Mouse (Mus musculus) fat pad, adult 2 months (tissue): ENCODE results near the gene Gm13696.
"Not testable (repeated sequence)": the region's sequence is repeated elsewhere in the genome, so short reads cannot be mapped to it uniquely, and the experiment has no call there.

Experiments used
- DNase-seq: peaks from one replicate; pipeline ENCODE4 v3.0.0-alpha.2; 2011; ENCODE audit warnings: low read depth, low spot score; ENCODE audit errors: extremely low read depth

Gene Gm13696

GRCm38 (mm10) chr2:83972823-83973222, at the start of gene Gm13696:
TSS of gene Gm13696 (plus strand) at chr2:83973123.
- not testable (repeated sequence) for DNase-seq

GRCm38 (mm10) chr2:83929478-83930088, 43.3 kb upstream of the Gm13696 start:
- no peak for DNase-seq

GRCm38 (mm10) chr2:83940931-83941361, 32.0 kb upstream of the Gm13696 start, which contains the start of gene Zswim2:
TSS of gene Zswim2 (minus strand) at chr2:83941228.
- DNase-seq, result no peak

DNA sequence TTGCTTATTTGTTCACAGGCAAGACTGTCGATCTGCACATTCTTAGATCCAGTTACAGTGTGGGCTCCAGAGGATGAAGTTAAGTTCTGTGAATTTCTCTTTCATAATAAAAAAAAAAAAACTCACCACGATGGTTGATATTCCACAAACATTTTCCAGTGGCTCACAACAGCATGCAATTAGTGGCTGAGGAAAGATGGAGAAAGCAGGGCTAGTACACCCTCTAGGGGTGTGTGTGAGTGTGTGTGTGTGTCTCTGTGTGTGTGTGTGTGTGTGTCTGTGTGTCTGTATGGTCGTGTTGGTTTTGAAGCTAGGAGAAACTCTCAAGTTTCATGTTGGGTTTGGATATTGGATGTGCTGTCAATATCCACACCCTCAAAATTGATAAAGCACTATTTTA, 31.5 kb upstream of the Gm13696 start:
- no peak for DNase-seq

- no peak for DNase-seq
Observed at GRCm38 (mm10) chr2:83941792-83942191, 31.1 kb upstream of the Gm13696 start.

- not testable (repeated sequence) for DNase-seq
Observed at GRCm38 (mm10) chr2:83955393-83955792, 17.5 kb upstream of the Gm13696 start, which contains the start of gene Gm13698. TSS of gene Gm13698 (plus strand) at chr2:83955693.

GRCm38 (mm10) chr2:83961203-83961602, 11.7 kb upstream of the Gm13696 start, which contains the start of gene Gm13693:
TSS of gene Gm13693 (plus strand) at chr2:83961503.
- DNase-seq, result not testable (repeated sequence)

GRCm38 (mm10) chr2:83967013-83967412, 5.9 kb upstream of the Gm13696 start, which contains the start of gene Gm13695:
TSS of gene Gm13695 (plus strand) at chr2:83967313.
- not testable (repeated sequence) for DNase-seq

DNA sequence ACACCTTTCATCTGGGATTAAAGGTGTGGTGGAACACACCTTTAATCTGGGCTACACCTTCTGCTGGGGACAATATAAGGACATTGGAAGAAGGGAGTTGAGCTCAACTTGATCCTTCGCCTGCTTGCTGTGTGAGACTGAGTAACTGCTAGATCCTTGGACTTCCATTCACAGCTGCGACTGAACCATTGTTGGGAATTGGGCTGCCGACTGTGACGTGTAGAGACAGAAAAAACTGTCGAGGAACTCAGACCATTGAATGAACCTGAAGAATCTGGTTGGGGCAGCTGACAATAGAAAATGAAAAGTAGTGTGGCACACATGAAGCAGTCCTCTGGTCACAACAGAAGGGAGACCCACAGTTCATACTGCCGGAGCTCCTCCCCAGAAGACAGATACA, 5.7 kb downstream of the Gm13696 start, which contains the start of gene Gm13694:
Gene Gm13694 (plus strand): TSS at position 301 of the 400 bp plus-strand sequence.
- DNase-seq, result not testable (repeated sequence)

- DNase-seq, result not testable (repeated sequence)
Observed at GRCm38 (mm10) chr2:83984443-83984842, 11.5 kb downstream of the Gm13696 start, which contains the start of gene Gm13697. TSS of gene Gm13697 (plus strand) at chr2:83984743.

GRCm38 (mm10) chr2:83990253-83990652, 17.3 kb downstream of the Gm13696 start, which contains the start of gene Gm13691:
TSS of gene Gm13691 (plus strand) at chr2:83990553.
- DNase-seq, result not testable (repeated sequence)

DNA sequence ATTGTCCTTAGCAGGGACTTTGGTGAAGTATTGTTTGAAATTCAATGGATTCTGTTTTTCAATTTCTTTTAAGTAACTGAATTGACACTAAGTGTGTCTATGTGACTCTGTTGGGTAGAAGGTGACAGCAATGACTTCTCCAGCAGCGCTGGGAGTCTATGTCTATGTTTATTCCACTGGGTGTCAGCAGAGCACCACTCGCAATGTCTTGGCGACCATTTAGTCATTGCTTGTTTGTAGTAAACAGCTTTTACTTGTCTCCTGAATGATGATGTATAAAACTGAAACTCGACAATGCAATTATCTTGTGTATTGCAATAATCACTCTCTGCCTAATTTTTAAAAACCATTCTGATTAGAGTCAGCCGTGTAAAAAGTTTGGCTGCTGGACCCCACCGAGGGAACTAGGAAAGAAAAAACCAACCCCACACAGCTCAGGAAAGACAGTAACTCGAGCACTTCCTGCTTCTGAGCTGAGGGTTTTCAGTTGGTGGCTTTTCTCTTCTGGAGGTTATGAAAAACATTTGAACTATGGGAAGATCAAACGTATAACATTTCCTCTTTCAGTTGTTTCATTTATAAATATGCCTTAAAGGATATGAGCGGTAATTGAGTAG, 20.8 kb downstream of the Gm13696 start:
- not testable (repeated sequence) for DNase-seq

DNA sequence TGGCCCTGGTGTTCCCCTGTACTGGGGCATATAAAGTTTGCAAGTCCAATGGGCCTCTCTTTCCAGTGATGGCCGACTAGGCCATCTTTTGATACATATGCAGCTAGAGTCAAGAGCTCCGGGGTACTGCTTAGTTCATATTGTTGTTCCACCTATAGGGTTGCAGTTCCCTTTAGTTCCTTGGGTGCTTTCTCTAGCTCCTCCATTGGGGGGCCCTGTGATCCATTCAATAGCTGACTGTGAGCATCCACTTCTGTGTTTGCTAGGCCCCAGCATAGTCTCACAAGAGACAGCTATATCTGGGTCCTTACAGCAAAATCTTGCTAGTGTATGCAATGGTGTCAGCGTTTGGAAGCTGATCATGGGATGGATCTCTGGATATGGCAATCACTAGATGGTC, 21.6 kb downstream of the Gm13696 start:
- DNase-seq, result not testable (repeated sequence)

- no peak for DNase-seq
Observed at GRCm38 (mm10) chr2:84008913-84009312, 36.0 kb downstream of the Gm13696 start.

DNA sequence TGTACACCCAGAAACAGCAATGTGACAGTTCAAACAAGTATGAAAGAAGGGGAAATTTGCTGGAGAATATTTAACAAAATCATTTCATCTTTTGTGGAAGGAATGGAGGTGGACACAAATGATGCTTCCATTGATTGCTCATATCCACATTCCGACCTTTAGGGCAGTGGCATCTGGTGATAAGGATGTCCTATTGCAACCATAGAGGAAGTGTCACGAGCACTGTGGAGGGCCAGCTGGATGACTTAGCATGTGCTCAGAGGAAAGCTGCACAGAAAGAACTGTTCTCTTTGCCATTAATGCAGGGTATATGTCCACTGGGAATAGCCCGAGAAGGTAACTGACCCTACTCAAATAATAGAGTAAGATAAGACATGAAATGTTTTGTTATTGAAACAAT, 36.9 kb downstream of the Gm13696 start:
- no peak for DNase-seq

DNA sequence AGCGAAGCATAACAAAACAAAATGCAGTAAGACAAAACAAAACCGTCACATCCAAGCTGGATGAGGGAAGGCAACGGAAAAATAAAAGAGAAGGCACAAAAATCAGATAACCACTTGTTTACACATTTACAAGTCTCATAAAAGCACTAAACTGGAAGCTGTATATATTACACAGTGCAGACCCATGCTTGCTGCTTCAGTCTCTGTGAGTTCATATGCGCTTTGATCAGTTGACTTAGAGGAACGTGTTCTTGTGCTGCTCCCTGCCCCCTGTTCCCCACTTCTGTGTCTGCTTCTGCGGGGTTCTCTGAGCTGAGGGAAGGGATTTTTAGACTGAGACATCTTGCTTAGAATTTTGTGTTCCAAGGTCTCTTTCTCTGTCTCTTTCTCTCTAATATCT, 41.6 kb downstream of the Gm13696 start:
- DNase-seq, result no peak

DNA sequence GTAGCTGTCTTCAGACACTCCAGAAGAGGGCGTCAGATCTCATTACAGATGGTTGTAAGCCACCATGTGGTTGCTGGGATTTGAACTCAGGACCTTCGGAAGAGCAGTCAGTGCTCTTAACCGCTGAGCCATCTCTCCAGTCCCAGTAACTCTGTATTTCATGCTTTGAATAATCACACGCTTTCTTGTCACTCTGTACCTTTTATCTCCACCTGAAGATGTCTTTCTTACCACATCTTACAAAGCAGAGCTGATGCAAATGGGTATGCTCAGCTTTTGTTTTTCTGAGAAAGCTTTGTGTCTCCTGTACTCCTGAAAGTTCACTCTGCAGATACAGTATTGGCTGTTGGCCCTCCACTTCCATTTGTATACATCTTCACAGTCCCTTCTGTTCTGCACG, 43.4 kb downstream of the Gm13696 start:
- DNase-seq, result not testable (repeated sequence)

- no peak for DNase-seq
Observed at GRCm38 (mm10) chr2:84018330-84018729, 45.4 kb downstream of the Gm13696 start.

DNA sequence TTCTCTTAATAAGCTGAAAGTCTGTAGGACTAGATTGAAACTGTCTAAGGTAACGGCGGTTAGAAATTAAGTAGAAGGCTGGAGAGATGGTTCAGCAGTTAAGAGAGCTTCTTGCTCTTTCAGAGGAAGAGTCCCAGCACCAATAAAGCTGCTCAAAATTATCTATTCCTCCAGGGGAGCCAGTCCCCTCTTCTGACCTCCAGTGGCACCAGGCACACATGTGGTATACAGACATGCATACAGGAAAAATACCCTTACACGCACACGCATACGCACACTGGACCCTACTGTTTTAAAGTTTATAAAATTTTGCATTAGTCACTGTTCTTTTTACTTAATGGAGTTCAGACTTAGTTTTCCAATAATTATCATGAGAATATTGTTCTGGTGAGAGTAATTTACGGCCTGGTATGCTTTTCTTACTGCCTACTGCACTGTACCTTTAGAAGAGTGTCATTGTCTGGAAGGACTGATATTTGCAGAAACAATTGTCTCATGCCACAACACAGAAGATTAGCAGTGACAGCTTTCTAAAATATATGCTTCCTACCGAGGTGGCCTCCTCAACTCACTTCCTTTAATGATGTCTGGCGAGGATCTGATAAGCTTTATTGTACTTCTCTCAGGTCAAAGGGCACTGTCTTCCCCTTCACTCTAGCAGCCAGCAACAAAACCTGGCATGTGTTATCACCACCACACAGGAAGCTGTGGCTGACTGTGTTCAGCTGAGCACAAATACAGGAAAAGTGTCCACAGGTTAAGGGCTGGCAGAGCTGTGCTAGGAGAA, 46.8 kb downstream of the Gm13696 start:
- no peak for DNase-seq

- DNase-seq, result no peak
Observed at GRCm38 (mm10) chr2:84021930-84022329, 49.0 kb downstream of the Gm13696 start.

DNA sequence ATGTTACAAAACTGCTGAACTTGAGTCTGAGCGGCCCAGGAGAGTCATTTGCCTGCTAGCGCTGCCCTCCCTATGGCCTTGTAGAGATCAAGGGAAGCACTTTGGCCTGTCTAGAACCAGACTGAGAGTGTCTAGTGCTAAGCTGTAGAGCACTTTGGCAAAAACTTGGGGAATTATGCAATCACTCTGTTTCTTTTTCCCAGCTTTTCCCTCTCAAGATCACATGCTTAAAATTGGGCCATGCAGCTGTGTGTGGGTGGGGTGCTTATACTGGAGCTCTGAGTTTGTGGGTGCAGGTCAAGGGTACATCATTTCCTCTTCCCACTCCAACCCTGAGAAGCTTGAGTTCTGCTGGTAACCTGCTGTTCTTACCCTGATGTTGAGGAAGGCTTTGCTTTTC, 50.0 kb downstream of the Gm13696 start:
- peak; percentile 82 for DNase-seq
